Mouse (Mus musculus) CH12.LX (cell line): ENCODE data around the gene Cd247. TPM values are rescaled to one million over a fixed set of nuclear protein-coding genes. Genes with fewer than 3 reads are reported as not detected.
A peak's percentile ranks its signal among the peaks of the same experiment; 100 is the strongest.

ENCODE experiments used
- DNase-seq: peaks from one replicate; pipeline ENCODE4 v3.0.0-alpha.2; 2013; ENCODE audit errors: extremely low read depth
- H3K27ac ChIP-seq: 2 replicates; pipeline ENCODE4 v1.5.1; 2012; ENCODE audit warnings: low read depth, mild to moderate bottlenecking, control low read depth, moderate library complexity; ENCODE audit not compliant: insufficient read depth
- H3K27me3 ChIP-seq: replicated peaks from 2 replicates; pipeline ENCODE3; 2012; ENCODE audit warnings: inconsistent platforms
- H3K36me3 ChIP-seq, 2 experiments: replicated peaks in 1 of 2; 2 replicates each; pipeline versions ENCODE3 to v1.6.1; 2012; ENCODE audit warnings: inconsistent platforms in 1 of 2, low read length in 1 of 2, mild to moderate bottlenecking in 1 of 2, mixed read lengths in 1 of 2, moderate library complexity in 1 of 2; ENCODE audit not compliant: control insufficient read depth in 1 of 2, insufficient read depth in 1 of 2
- H3K4me1 ChIP-seq, 2 experiments: 2 replicates each; pipeline ENCODE4 v1.6.1; 2012; ENCODE audit warnings: inconsistent platforms in 1 of 2, moderate library complexity in 1 of 2; ENCODE audit not compliant: insufficient read depth in 2 of 2, control insufficient read depth in 1 of 2
- H3K4me2 ChIP-seq: 2 replicates; pipeline ENCODE4 v1.6.1; 2012; ENCODE audit warnings: low read depth, mild to moderate bottlenecking, control low read depth; ENCODE audit not compliant: poor library complexity, insufficient read depth, severe bottlenecking
- H3K4me3 ChIP-seq, 3 experiments: fragments of 150-350 bp in 1 of 3; sonication (generic) in 1 of 3; replicated peaks in 1 of 3; 2 replicates each; pipeline versions ENCODE3 to v1.5.1; 2011 to 2012; ENCODE audit warnings: low read depth in 2 of 3, low read length in 2 of 3, mild to moderate bottlenecking in 2 of 3, moderate library complexity in 2 of 3, control low read depth in 1 of 3, improper control_type of control experiment in 1 of 3, inconsistent platforms in 1 of 3, mixed read lengths in 1 of 3; ENCODE audit not compliant: poor library complexity in 1 of 3
- H3K79me2 ChIP-seq: replicated peaks from 2 replicates; pipeline ENCODE4 v1.6.1; 2012; ENCODE audit warnings: mild to moderate bottlenecking, moderate library complexity; ENCODE audit not compliant: control insufficient read depth, poor library complexity, insufficient read depth, severe bottlenecking; ENCODE audit errors: extremely low read depth
- H3K9ac ChIP-seq: 2 replicates; pipeline ENCODE4 v1.6.1; 2012; ENCODE audit warnings: low read depth, mild to moderate bottlenecking, control low read depth, moderate library complexity; ENCODE audit not compliant: insufficient read depth
- H3K9me3 ChIP-seq: replicated peaks from 2 replicates; pipeline ENCODE3; 2012; ENCODE audit warnings: low read length, inconsistent platforms, mixed read lengths
- BHLHE40 ChIP-seq: IDR thresholded peaks from 2 replicates; pipeline ENCODE4 v1.6.1; 2011; ENCODE audit warnings: mild to moderate bottlenecking, low read depth, low read length, improper control_type of control experiment
- CHD1 ChIP-seq: IDR thresholded peaks from 2 replicates; pipeline ENCODE4 v1.6.1; 2012; ENCODE audit warnings: low read depth, low read length, improper control_type of control experiment, inconsistent platforms
- CHD2 ChIP-seq: IDR thresholded peaks from 2 replicates; pipeline ENCODE4 v1.6.1; 2011; ENCODE audit warnings: low read length, improper control_type of control experiment
- CTCF ChIP-seq, 2 experiments: IDR thresholded peaks in 1 of 2; conservative IDR thresholded peaks in 1 of 2; 2 replicates each; pipeline ENCODE4 v1.5.1; 2011 to 2012; ENCODE audit warnings: low read depth in 2 of 2, low read length in 2 of 2, improper control_type of control experiment in 1 of 2, inconsistent platforms in 1 of 2, mild to moderate bottlenecking in 1 of 2, moderate library complexity in 1 of 2
- E2F4 ChIP-seq: IDR thresholded peaks from 2 replicates; pipeline ENCODE4 v1.6.1; 2011; ENCODE audit warnings: low read depth, low read length, improper control_type of control experiment; ENCODE audit not compliant: insufficient replicate concordance
- ELF1 ChIP-seq: IDR thresholded peaks from 2 replicates; pipeline ENCODE4 v1.6.1; 2014; ENCODE audit warnings: low read depth, mild to moderate bottlenecking, inconsistent platforms, low read length, improper control_type of control experiment
- ETS1 ChIP-seq: conservative IDR thresholded peaks from 2 replicates; pipeline ENCODE4 v1.6.1; 2012; ENCODE audit warnings: low read depth, mild to moderate bottlenecking, inconsistent platforms, low read length, improper control_type of control experiment, moderate library complexity
- GABPA ChIP-seq: IDR thresholded peaks from 2 replicates; pipeline ENCODE4 v1.6.1; 2012; ENCODE audit warnings: low read depth, low read length, improper control_type of control experiment, inconsistent platforms; ENCODE audit not compliant: insufficient replicate concordance
- HCFC1 ChIP-seq: IDR thresholded peaks from 2 replicates; pipeline ENCODE4 v1.6.1; 2012; ENCODE audit warnings: low read depth, mild to moderate bottlenecking, inconsistent platforms, low read length, improper control_type of control experiment
- JUN ChIP-seq: IDR thresholded peaks from 2 replicates; pipeline ENCODE4 v1.6.1; 2011; ENCODE audit warnings: low read depth, mild to moderate bottlenecking, low read length, improper control_type of control experiment, moderate library complexity; ENCODE audit not compliant: insufficient read depth
- MAFK ChIP-seq: IDR thresholded peaks from 2 replicates; pipeline ENCODE4 v1.6.1; 2011; ENCODE audit warnings: low read length, improper control_type of control experiment; ENCODE audit not compliant: insufficient replicate concordance
- MAX ChIP-seq: IDR thresholded peaks from 2 replicates; pipeline ENCODE4 v1.6.1; 2011; ENCODE audit warnings: low read length, improper control_type of control experiment
- MEF2A ChIP-seq: IDR thresholded peaks from 2 replicates; pipeline ENCODE4 v1.6.1; 2014; ENCODE audit warnings: low read depth, mild to moderate bottlenecking, inconsistent platforms, low read length, improper control_type of control experiment, borderline replicate concordance
- MYC ChIP-seq: IDR thresholded peaks from 2 replicates; pipeline ENCODE4 v1.6.1; 2011; ENCODE audit warnings: low read depth, mild to moderate bottlenecking, improper control_type of control experiment, low read length
- NELFE ChIP-seq: IDR thresholded peaks from 2 replicates; pipeline ENCODE4 v1.6.1; 2011; ENCODE audit warnings: low read depth, low read length, improper control_type of control experiment
- PAX5 ChIP-seq: IDR thresholded peaks from 2 replicates; pipeline ENCODE4 v1.6.1; 2012; ENCODE audit warnings: low read length, inconsistent platforms, mixed read lengths
- POLR2A ChIP-seq: IDR thresholded peaks from 2 replicates; pipeline ENCODE4 v1.6.1; 2011; ENCODE audit warnings: low read depth, mild to moderate bottlenecking, improper control_type of control experiment, low read length
- POLR2AphosphoS2 ChIP-seq: IDR thresholded peaks from 2 replicates; pipeline ENCODE4 v1.6.1; 2011; ENCODE audit warnings: low read depth, low read length, improper control_type of control experiment
- RAD21 ChIP-seq: IDR thresholded peaks from 2 replicates; pipeline ENCODE4 v1.6.1; 2011; ENCODE audit warnings: low read depth, mild to moderate bottlenecking, low read length, improper control_type of control experiment, moderate library complexity
- RCOR1 ChIP-seq: conservative IDR thresholded peaks from 2 replicates; pipeline ENCODE4 v1.6.1; 2012; ENCODE audit warnings: low read depth, mild to moderate bottlenecking, inconsistent platforms, low read length, improper control_type of control experiment
- SIN3A ChIP-seq: IDR thresholded peaks from 2 replicates; pipeline ENCODE4 v1.6.1; 2012; ENCODE audit warnings: low read length, improper control_type of control experiment, inconsistent platforms
- USF1 ChIP-seq: IDR thresholded peaks from 2 replicates; pipeline ENCODE4 v1.6.1; 2014; ENCODE audit warnings: low read depth, mild to moderate bottlenecking, inconsistent platforms, low read length, improper control_type of control experiment
- ZKSCAN1 ChIP-seq: IDR thresholded peaks from 2 replicates; pipeline ENCODE4 v1.6.1; 2012; ENCODE audit warnings: low read depth, inconsistent platforms, low read length, improper control_type of control experiment, borderline replicate concordance
- ZMIZ1 ChIP-seq: IDR thresholded peaks from 2 replicates; pipeline ENCODE4 v1.6.1; 2012; ENCODE audit warnings: low read depth, mild to moderate bottlenecking, inconsistent platforms, low read length, improper control_type of control experiment
- dilution Hi-C: fragments of 300-500 bp; cut with MboI; formaldehyde crosslinking; loops from 2 replicates; pipeline ENCODE4 v1.14.3; 2020; ENCODE audit warnings: low sequenced_read_pairs; ENCODE audit not compliant: extremely low pct_unique_long_range_greater_than_20kb, extremely low pct_ligation_motif_present
- in situ Hi-C: fragments of 300-500 bp; cut with MboI; formaldehyde crosslinking; loops from 3 replicates; pipeline ENCODE4 v1.14.3; 2019; ENCODE audit warnings: low sequenced_read_pairs, low pct_ligation_motif_present, low pct_unique_long_range_greater_than_20kb, mixed read lengths
- polyA plus RNA-seq: library from polyadenylated mRNA; unstranded; fragments of >175 nt; gene quantifications from 2 replicates; pipeline ENCODE4 v1.2.1, GENCODE M21; 2012; ENCODE audit warnings: low read depth; ENCODE audit not compliant: insufficient read length
- total RNA-seq, 2 experiments: library from RNA; depleted of rRNA; stranded (reverse); fragments of 300-350 nt in 1 of 2; fragments of >200 nt in 1 of 2; gene quantifications; 2 replicates each; pipeline ENCODE4 v1.2.3; 2012 to 2014

Cd247 gene
- total and polyA plus RNA-seq, 3 experiments: 1.3 to 2.0 TPM; not detected in 1

DNA sequence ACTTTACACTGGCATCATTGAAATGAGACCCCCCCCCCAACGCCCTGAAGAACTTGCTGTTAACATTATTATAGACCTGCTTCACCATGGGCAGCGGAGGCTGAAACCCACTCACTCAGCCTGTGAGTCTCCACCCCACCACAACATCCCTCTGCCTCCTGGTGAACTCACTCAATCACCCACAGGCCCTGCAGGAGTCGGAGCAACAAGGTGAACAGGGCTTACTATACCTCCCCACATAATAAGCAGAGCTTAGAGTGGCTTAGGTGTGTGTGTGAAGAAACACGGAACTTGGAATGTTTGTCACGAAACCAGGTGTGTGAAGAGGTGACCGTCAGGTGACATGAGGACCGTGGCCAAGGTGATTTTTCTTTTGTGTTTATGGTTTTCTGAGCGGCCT lies 46.5 kb upstream of the Cd247 start:
- H3K4me2 ChIP-seq: no peak overlapping the region
- no peaks in the 10 kb centered on the region for H3K79me2 ChIP-seq
- TF ChIP-seq ETS1: no peak
- no peak for TF ChIP-seq CHD2
- no peak for TF ChIP-seq POLR2AphosphoS2
- no peak for TF ChIP-seq MEF2A
- no peak for TF ChIP-seq SIN3A
- TF ChIP-seq E2F4: no peak
- no peak for TF ChIP-seq ELF1
- in situ Hi-C loops: no loop called here
- H3K27me3 ChIP-seq: no peaks in the 10 kb centered on the region
- no peak overlapping the region for H3K4me3 ChIP-seq
- no peak overlapping the region for H3K27ac ChIP-seq
- dilution Hi-C loops: no loop called here
- H3K9ac ChIP-seq: no peak overlapping the region
- H3K36me3 ChIP-seq: no peaks in the 10 kb centered on the region
- H3K4me1 ChIP-seq: no peaks in the 10 kb centered on the region
- DNase-seq: no peak
- no peaks in the 10 kb centered on the region for H3K9me3 ChIP-seq

DNA sequence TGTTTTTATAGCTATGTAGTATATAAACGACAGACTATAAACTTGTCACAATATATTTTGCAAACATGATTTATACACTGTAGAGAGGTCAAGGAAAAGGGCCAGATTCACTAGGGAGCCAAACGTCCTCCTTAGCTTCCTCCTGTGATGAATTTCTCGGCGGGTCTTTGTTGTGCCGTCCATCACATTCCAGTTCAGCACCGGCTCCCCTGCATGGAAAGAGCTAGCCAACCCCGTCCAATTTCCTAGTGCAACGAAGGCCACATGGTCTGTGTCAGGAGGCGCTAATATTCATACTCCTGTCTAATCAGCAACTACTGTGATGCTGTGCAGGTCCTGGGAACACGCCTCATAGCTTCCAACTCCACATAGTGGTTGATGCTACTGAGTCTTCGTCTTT lies 40.4 kb upstream of the Cd247 start:
- no peak overlapping the region for H3K4me2 ChIP-seq

DNA sequence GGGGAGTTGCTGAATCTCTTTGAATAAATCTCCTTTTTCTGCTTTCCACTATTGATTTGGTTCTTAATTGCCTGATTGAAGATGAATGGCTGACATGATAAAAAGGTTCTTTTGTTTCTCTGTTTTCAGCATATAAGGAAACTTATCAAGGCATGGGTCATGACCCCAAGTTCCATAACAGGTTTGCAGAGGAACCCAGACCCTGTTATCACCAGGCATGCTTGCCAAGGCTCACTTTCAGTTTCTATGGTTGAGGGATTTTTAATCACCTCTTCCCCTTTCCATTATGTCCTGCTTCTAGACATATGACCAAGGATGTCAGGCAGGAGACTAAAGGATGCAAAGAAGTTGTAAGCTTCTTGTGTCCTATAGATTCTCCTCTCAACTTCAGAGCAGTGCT lies 37.3 kb upstream of the Cd247 start:
- Histone ChIP-seq H3K27ac (no peak overlapping the region), H3K4me1 (peaks cover 0 to 10% of the 10 kb centered on the region in 2 experiments; a peak in 1 of 4 replicates), H3K27me3 (no peaks in the 10 kb centered on the region), H3K9ac (no peak overlapping the region), H3K36me3 (no peaks in the 10 kb centered on the region), H3K79me2 (no peaks in the 10 kb centered on the region), H3K4me3 (no peak overlapping the region)
- in situ Hi-C loops (no loop called here), dilution Hi-C loops (no loop called here)
- TF ChIP-seq E2F4 (no peak), MYC (no peak), RCOR1 (no peak), POLR2A (no peak), CTCF (conservative IDR thresholded peaks at IDR 0.05 in 1 of 2, IDR thresholded peaks at IDR 0.05 in 1 of 2; ENCODE audit: low read depth in 2 of 2, low read length in 2 of 2) (no peak), GABPA (no peak), PAX5 (no peak), JUN (no peak), ZMIZ1 (no peak)
- TF ChIP-seq, all 38 proteins: peak for 0
- DNase-seq: no peak
- Histone ChIP-seq H3K9me3 (no peaks in the 10 kb centered on the region), H3K4me2 (peak overlapping the region; percentile 70; the same call in 1 of the 2 replicates)

More for the DNA sequence above, 40.4 kb upstream of the Cd247 start:
- Histone ChIP-seq H3K4me1 (peaks cover 0 to 10% of the 10 kb centered on the region in 2 experiments; a peak in 1 of 4 replicates), H3K27ac (no peak overlapping the region), H3K79me2 (no peaks in the 10 kb centered on the region), H3K9me3 (no peaks in the 10 kb centered on the region), H3K9ac (no peak overlapping the region)
- no peak for DNase-seq
- dilution Hi-C loops (no loop called here), in situ Hi-C loops (no loop called here)
- TF ChIP-seq POLR2AphosphoS2: no peak
- TF ChIP-seq MAX: no peak
- TF ChIP-seq ZMIZ1: no peak
- no peak for TF ChIP-seq ETS1
- no peak for TF ChIP-seq RAD21
- no peak for TF ChIP-seq RCOR1
- no peak for TF ChIP-seq USF1
- TF ChIP-seq HCFC1: no peak
- no peak for TF ChIP-seq GABPA
- no peak for TF ChIP-seq BHLHE40
- no peak for TF ChIP-seq MEF2A
- TF ChIP-seq MAFK: no peak
- no peak for TF ChIP-seq CHD1
- TF ChIP-seq ZKSCAN1: no peak
- TF ChIP-seq E2F4: no peak
- TF ChIP-seq JUN: no peak
- TF ChIP-seq NELFE: no peak
- TF ChIP-seq, all 38 proteins: peak for 0
- Histone ChIP-seq H3K27me3 (no peaks in the 10 kb centered on the region), H3K36me3 (no peaks in the 10 kb centered on the region), H3K4me3 (no peak overlapping the region)
